Mouse (Mus musculus): ENCODE data around the gene Parl.

The Parl gene

GRCm38 (mm10) chr16:20301770-20302649, at the start of gene Parl:
TSS of gene Parl (minus strand) at chr16:20302387.
- DNase-seq, result peak; percentile 85 to 93

DNA sequence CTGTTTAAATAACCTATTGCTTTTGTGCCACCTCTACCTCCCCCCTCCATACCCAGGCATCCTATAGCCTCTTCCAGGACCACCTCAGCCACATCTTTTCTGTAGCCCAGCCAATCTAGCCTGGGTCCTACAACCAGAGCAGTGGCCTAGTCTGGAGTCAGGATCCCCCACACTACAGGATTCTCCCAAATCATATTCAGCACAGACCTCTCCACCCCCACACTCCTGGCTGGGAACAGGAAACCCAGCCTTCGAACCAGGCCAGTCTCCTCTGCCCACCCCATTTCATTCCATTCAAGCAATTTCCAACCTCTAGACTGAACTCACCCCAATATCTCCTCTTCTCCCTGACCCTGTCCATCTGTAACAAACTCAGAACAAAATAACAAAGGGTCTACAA, 43.3 kb upstream of the Parl start:
- DNase-seq, result no peak

GRCm38 (mm10) chr16:20338616-20339015, 36.4 kb upstream of the Parl start:
- no peak for DNase-seq

- DNase-seq, result no peak
Measured at GRCm38 (mm10) chr16:20334918-20335317, 32.7 kb upstream of the Parl start.

GRCm38 (mm10) chr16:20328306-20328705, 26.1 kb upstream of the Parl start:
- no peak for DNase-seq

DNA sequence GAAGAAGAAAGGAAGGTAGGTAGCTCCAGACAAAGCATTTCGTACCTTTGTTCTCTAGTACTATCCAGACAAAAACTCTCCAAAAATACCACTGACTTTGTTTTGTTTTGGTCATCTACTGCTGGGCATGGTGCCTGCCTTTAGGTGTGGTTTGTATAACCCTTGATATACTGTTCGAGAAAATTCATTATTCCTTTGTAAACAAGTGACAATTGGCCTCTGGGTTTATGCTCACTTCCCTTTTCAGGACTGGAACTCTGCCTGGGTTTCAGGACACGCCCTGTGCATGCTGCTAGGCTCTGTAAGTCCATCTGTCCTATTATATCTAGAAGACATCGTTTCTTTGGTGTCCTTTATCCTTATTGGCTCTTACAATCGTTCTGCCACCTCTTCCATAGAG, 23.1 kb upstream of the Parl start, which contains the start of gene Cyp2ab1:
Gene Cyp2ab1, minus strand, starts transcription at position 119 of the 400 bp plus-strand sequence.
- DNase-seq, result no peak

GRCm38 (mm10) chr16:20323907-20324306, 21.7 kb upstream of the Parl start:
- no peak for DNase-seq

DNA sequence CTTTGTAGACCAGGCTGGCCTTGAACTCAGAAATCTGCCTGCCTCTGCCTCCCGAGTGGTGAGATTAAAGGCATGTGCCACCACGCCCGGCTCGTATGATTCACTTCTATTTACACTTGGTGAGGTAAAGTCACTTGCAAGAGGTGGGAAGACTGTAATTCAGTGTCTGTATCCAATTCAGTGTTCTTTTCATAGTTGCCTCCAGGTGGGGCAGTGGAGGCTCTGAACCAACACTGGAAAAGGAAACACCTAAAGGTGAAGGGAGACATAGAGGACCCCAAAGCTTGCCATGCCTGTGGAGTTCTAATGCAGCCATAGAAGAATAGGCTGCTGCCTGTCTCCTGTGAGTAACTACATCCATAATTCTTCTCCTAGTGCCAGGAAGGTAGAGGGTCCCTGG, 20.1 kb upstream of the Parl start:
- no peak for DNase-seq

DNA sequence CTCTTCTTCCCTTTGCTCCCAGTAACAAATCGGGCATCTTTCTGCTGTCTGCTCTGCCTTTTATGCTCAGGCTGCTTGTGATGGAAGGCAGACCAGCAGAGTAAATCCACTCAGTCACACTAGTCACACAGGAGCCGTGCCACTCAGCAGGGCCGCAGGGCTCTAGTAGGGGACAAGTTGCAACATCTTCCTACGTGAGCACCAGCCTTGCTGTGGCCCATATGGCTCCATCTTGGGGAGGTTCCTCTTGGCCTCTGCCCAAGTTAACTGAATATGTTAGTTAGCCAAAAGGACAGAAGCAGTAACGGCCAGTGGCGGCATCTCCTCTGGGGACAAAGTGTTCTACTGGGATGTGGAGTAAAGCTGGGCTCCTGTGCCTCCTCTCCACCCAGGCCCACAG, 14.6 kb upstream of the Parl start:
- DNase-seq, result no peak

- no peak for DNase-seq
Measured at GRCm38 (mm10) chr16:20315266-20315665, 13.1 kb upstream of the Parl start.

- DNase-seq, result no peak
Measured at GRCm38 (mm10) chr16:20312272-20312671, 10.1 kb upstream of the Parl start.

DNA sequence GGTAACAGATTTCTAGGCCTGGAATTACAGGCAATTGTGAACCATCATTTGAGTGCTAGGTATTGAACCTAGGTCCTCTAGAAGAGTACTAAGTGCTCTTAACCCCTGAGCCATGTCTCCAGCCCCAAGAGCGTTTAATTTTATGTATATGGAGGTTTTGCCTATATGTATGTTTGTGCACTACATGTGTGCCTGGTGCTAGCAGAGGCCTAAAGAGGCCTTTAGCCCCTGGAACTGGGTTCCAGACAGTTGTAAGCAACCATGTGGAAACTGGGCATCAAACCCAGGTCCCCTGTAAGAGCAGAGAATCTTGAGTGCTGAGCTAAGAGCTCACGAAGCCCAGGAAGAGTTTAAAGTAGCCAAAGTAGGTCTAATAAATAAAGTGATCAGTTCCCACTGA, 2.1 kb downstream of the Parl start:
- DNase-seq, result no peak

DNA sequence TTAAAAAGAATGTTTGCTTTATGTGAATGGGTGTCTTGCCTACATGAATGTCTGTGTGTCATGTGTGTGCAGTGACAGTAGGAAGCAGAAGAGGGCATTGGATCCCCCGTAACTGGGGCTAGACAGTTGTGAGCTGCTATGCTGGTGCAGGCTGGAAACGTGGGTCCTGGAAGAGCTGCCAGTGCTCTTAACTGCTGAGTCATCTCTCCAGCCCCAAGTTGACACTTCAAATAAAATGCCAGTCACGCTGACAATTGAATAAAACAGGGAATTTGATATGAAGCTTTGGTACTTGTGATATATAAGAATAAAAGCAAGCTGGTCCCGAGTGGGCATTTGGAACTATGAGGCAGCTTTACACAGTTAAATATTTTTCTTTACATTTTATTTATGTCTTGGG, 21.9 kb downstream of the Parl start:
- no peak for DNase-seq

- no peak for DNase-seq
Measured at GRCm38 (mm10) chr16:20279395-20279794, 22.8 kb downstream of the Parl start.

DNA sequence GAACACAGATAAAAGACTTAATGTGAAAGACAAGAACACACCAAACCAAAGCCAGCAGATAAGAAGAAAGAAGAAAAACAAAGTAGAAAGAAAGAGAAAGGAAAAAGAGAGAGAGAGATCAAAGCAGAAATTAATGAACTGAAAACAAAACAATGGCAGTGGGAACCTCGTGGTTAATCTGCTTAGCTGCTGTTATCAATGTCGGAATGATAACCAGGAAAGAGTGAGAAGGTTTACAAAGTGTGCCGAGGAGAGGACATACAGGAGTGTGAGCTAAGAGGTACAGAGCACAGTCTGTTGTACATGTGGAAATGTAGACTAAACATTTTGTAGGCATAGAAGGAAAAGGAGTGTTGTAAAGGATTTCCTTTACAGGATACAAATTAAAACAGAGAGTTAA, 29.2 kb downstream of the Parl start:
- DNase-seq, result no peak

DNA sequence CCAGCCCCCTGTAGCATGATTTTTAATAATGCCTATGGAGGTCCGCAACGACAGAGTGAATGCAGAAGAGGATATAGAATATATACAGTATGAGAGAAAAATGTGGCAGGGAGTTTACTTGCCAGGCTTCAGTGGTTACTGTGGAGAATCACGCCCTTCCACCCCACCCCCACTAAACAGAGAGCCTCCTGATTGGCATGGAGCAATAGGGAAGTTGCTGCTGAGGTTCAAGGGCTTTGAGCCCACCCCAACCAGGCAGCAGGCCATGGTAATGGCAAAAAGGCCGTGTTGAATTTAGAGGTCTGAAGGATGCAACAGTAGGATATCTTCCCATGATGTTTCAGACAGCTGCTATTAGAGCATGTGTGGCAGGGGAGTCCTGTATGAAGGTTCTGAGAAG, 30.8 kb downstream of the Parl start:
- DNase-seq, result no peak

GRCm38 (mm10) chr16:20265089-20265488, 37.1 kb downstream of the Parl start:
- no peak for DNase-seq

DNA sequence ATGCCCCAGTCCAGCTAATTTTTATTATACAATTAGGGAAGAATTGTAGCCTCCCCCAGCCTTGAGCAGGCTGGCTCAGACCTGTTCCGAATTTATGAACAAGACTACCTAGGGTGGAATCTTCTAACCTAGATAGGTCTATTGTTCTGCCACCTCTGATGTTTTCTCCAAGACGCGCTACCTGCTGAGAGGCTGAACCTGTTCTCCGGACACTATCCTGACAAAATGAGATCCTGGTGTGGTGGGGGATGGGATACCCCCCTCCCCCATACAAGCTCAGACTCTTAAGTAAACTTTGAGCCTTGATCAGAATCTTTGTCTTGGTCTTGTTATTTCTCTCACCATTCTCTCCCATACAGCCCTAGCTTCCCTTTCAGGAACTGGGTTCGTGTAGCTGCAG, 44.3 kb downstream of the Parl start:
- no peak for DNase-seq

- DNase-seq, result no peak
Measured at GRCm38 (mm10) chr16:20248442-20249174, 53.6 kb downstream of the Parl start.

DNA sequence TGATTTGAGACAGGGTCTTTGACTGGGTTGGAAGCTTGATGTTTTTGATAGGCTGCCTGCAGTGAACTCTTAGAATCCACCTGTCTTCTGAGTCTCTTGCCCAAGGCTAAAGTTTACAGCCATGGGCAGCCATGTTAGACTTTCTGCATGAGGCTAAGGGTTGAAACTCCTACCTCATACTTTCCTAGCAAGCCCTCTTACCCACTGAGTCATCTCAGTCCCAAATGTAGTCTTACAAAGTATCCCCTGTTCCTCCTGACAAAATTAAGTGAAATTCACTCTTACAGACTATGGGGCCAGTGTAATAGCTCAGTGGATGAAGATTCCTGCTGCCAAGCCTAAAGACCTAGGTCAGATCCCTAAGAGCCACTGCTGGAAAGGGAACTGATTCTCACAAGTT, 55.1 kb downstream of the Parl start:
- no peak for DNase-seq

- peak; percentile 87 to 89 for DNase-seq
Measured at GRCm38 (mm10) chr16:20240468-20241414, 61.4 kb downstream of the Parl start, which contains the start of gene Map6d1. TSS of gene Map6d1 (minus strand) at chr16:20241358.

DNA sequence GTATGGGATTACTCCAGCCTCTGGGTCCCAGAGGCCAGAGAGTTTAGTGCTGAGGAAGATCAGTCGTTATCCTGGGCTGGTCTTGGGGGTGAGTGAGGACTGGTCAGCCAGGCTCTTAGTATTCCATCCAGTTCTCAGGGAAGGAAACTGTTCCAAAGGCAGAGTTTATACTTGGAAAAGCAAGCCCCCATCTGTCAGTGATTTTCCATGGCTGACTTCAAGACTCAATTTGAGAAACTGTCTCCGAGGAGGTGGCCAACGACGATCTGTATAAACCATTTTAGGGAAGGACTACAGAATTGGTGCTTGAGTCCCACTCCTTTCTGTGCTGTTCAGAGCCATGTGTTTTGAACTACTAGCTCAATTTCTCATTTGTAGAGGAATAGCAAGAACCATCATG, 63.5 kb downstream of the Parl start:
- peak in 1 of 2 experiments; percentile 11 for DNase-seq

- DNase-seq, result peak; percentile 61 to 63
Measured at GRCm38 (mm10) chr16:20237426-20237825, 64.8 kb downstream of the Parl start.
